Mouse (Mus musculus): ENCODE measurements around the gene Tollip. TPM values are rescaled to one million over a fixed set of nuclear protein-coding genes. Genes with fewer than 3 reads are reported as not detected.

Gene Tollip
- polyA plus RNA-seq, 1 experiment from 2014 or later: 48.1 TPM

DNA sequence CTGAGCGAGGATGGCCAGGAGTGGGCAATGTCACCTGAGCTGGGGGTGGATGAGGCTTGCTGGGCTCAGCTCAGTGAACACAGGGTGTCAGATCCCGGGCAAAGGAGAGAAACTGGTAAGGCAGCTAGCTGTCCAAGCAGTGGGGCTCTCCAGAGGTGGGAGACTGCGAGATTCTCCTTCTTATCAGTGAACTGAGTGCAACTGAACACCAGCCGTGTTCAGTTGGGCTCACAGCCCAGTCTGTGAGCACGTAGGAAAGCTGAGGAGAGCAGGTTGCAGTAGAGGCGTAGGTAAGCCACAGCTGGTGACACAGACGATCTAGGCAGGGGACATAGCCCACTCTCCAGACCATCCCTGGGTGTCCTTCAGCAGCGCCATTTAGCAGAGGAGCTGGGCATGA, 81.9 kb downstream of the Tollip start:
- no peaks in the 10 kb centered on the region for H3K4me1 ChIP-seq
- H3K27me3 ChIP-seq (replicated peaks; ENCODE audit: low read depth, poor library complexity, severe bottlenecking): no peaks in the 10 kb centered on the region
- 82% methylated on average over 8 of the region's 8 CpGs for WGBS
- H3K27ac ChIP-seq (replicated peaks): no peak overlapping the region
- H3K4me3 ChIP-seq: no peak overlapping the region
- H3K36me3 ChIP-seq (replicated peaks): no peaks in the 10 kb centered on the region
- no peaks in the 10 kb centered on the region for H3K9me3 ChIP-seq
- no peak for DNase-seq (ENCODE audit: low spot score)

- no peaks in the 10 kb centered on the region for H3K36me3 ChIP-seq (replicated peaks)
- WGBS: 82% methylated on average over 7 of the region's 7 CpGs
- no peak overlapping the region for H3K27ac ChIP-seq (replicated peaks)
- no peaks in the 10 kb centered on the region for H3K27me3 ChIP-seq (replicated peaks; ENCODE audit: low read depth, poor library complexity, severe bottlenecking)
- no peak overlapping the region for H3K4me3 ChIP-seq
- H3K9me3 ChIP-seq: no peaks in the 10 kb centered on the region
- H3K4me1 ChIP-seq: no peaks in the 10 kb centered on the region
- no peak for DNase-seq (ENCODE audit: low spot score)
Observed at GRCm38 (mm10) chr7:141835941-141836340, 82.4 kb downstream of the Tollip start.

Other genes starting within 250 kb of the Tollip start
- 0.26 and 0.36 TPM in 2 replicates for gene Muc2, start 228.2 kb downstream of the Tollip start, polyA plus RNA-seq (2016; fragmentation: Nextera tagmentation; extraction: Ambion mirVana)
- gene Muc5ac, start 129.5 kb downstream of the Tollip start, polyA plus RNA-seq (2016; fragmentation: Nextera tagmentation; extraction: Ambion mirVana): not detected in 2 replicates
- 0.01 TPM in 2 replicates for gene Muc5b, start 79.4 kb downstream of the Tollip start, polyA plus RNA-seq (2016; fragmentation: Nextera tagmentation; extraction: Ambion mirVana)
- 3.0 and 3.7 TPM in 2 replicates for gene Brsk2, start 31.2 kb upstream of the Tollip start, polyA plus RNA-seq (2016; fragmentation: Nextera tagmentation; extraction: Ambion mirVana)
- gene Mob2, start 142.6 kb upstream of the Tollip start, polyA plus RNA-seq (2016; fragmentation: Nextera tagmentation; extraction: Ambion mirVana): 67.4 and 68.0 TPM in 2 replicates
- gene Dusp8, start 177.3 kb upstream of the Tollip start, polyA plus RNA-seq (2016; fragmentation: Nextera tagmentation; extraction: Ambion mirVana): 3.2 and 3.4 TPM in 2 replicates
- gene Gm45618, start 202.2 kb upstream of the Tollip start, polyA plus RNA-seq (2016; fragmentation: Nextera tagmentation; extraction: Ambion mirVana): not detected in 2 replicates
- gene Gm39115, start 217.5 kb upstream of the Tollip start, polyA plus RNA-seq (2016; fragmentation: Nextera tagmentation; extraction: Ambion mirVana): not detected in 2 replicates
- not detected in 2 replicates for gene Gm45337, start 226.1 kb upstream of the Tollip start, polyA plus RNA-seq (2016; fragmentation: Nextera tagmentation; extraction: Ambion mirVana)
- gene Gm29735, start 238.6 kb upstream of the Tollip start, polyA plus RNA-seq (2016; fragmentation: Nextera tagmentation; extraction: Ambion mirVana): not detected in 2 replicates
- gene Gm4553, start 247.2 kb upstream of the Tollip start, polyA plus RNA-seq (2016; fragmentation: Nextera tagmentation; extraction: Ambion mirVana): not detected in 2 replicates

Data from embryonic facial prominence, embryonic 10.5 days (tissue).